Comparison of ENCODE assay signal across 25 mouse cellular contexts in the genomic region with DNA sequence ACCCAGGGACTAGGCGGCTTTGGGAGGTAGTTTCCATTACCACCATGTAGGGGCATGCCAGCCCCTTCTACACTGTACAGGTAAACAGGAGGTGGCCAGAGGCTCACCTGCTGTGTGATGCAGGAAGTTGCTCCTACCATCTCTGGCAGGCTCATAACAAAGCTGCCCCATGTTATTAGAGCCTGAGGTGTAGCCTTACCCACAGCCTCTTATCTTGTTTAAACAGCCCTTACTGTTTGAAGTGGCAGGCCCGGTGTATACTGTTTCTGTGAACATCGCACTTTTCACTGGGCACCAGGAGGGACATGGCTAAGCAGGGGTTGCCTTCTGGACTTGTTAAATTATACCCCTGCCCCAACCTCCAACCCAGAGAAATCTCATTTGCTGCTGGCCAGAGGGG. TPM values are rescaled to one million over a fixed set of nuclear protein-coding genes. Genes with fewer than 3 reads are reported as not detected.
A peak's percentile ranks its signal among the peaks of the same experiment; 100 is the strongest.
DNase-seq lines count a peak whose midpoint lies in the region; ATAC-seq and TF ChIP-seq lines count a peak whose summit lies in the region.
"Had no signal": no experiment of that assay in that cellular context is flagged by ENCODE, and none has a peak within 500 bp of the region (broad histone marks: within the 10 kb centered on the region; RNA-seq: fewer than 3 reads in every experiment).

No protein-coding gene starts in this region.

- ATAC-seq in megakaryocyte, adult 5-6 weeks (ENCODE audit: poor library complexity, severe bottlenecking): no peak
- ATAC-seq in liver, embryonic 16.5 days (ENCODE audit: low read depth): 0 out of 2 replicates have a peak, but pooled peaks have one; percentile 21
- ATAC-seq in stomach, postnatal 0 days (ENCODE audit: low FRiP score, low TSS enrichment): peak; percentile 68
- ATAC-seq: activated CD4-positive, CD25-positive, alpha-beta regulatory T cell, adult 4 months; hindbrain, embryonic 16.5 days; midbrain, embryonic 16.5 days; Patski had no signal

- H3K27me3 ChIP-seq in megakaryocyte, embryonic 14.5 days (replicated peaks): no peaks in the 10 kb centered on the region
- H3K27me3 ChIP-seq in liver, embryonic 16.5 days (ENCODE audit: control insufficient read depth, insufficient read depth, low read depth, low read length): no peaks in the 10 kb centered on the region
- H3K27me3 ChIP-seq in stomach, postnatal 0 days (ENCODE audit: control insufficient read depth, insufficient read depth, low read length): no peaks in the 10 kb centered on the region
- H3K27me3 ChIP-seq: embryonic facial prominence, embryonic 13.5 days; Patski had no signal

- TF ChIP-seq CTCF in stomach, postnatal 0 days (IDR thresholded peaks at IDR 0.05; ENCODE audit: low read depth): no peak
- no peak for TF ChIP-seq CTCF in layer of hippocampus, adult 2 months (conservative IDR thresholded peaks at IDR 0.05)

- peaks cover 96% of the 10 kb centered on the region for H3K4me1 ChIP-seq in megakaryocyte, embryonic 14.5 days
- H3K4me1 ChIP-seq in liver, embryonic 16.5 days (ENCODE audit: control insufficient read depth, low read depth, low read length): no peaks in the 10 kb centered on the region; the same call in 1 of the 2 replicates
- no peaks in the 10 kb centered on the region for H3K4me1 ChIP-seq in stomach, postnatal 0 days (replicated peaks; ENCODE audit: control insufficient read depth, insufficient read depth)

- 31% methylated on average over 3 of the region's 3 CpGs for WGBS in liver, embryonic 16.5 days (ENCODE audit: insufficient replicate concordance)
- WGBS in stomach, postnatal 0 days: 44% methylated on average over 3 of the region's 3 CpGs

- no peak overlapping the region for H3K4me2 ChIP-seq in liver, embryonic 16.5 days (ENCODE audit: low read depth, low read length)
- H3K4me2 ChIP-seq in stomach, postnatal 0 days (replicated peaks; ENCODE audit: low read depth): no peak overlapping the region
- H3K4me2 ChIP-seq: embryonic facial prominence, embryonic 13.5 days; heart, embryonic 12.5 days had no signal

- H3K4me3 ChIP-seq in megakaryocyte, embryonic 14.5 days (replicated peaks): peak overlapping the region; percentile 16
- no peak overlapping the region for H3K4me3 ChIP-seq in liver, embryonic 16.5 days (ENCODE audit: low read depth, low read length)
- no peak overlapping the region for H3K4me3 ChIP-seq in stomach, postnatal 0 days (ENCODE audit: low read depth, low read length)
- H3K4me3 ChIP-seq in layer of hippocampus, adult 2 months: no peak overlapping the region
- H3K4me3 ChIP-seq: embryonic facial prominence, embryonic 13.5 days; heart, embryonic 12.5 days had no signal

- DNase-seq in lung, postnatal 14 days: peak; percentile 17
- peak; percentile 33 for DNase-seq in stomach, postnatal 0 days (ENCODE audit: low spot score)
- no peak for DNase-seq in layer of hippocampus, adult 2 months (ENCODE audit: low spot score in 2 of 2)
- DNase-seq in frontal cortex, adult 2 months (ENCODE audit: extremely low spot score in 1 of 2, low spot score in 1 of 2): no peak
- no peak for DNase-seq in adrenal gland, adult 8-10 months
- DNase-seq: adrenal gland, postnatal 36 days; cerebellum, adult 8-10 months; heart, postnatal 36 days; kidney, adult 9 months; kidney, postnatal 36 days; layer of hippocampus, postnatal 36 days; retina, postnatal 1 day; thymus, postnatal 14 days had no signal

- no peak for TF ChIP-seq EP300 in stomach, postnatal 0 days (optimal IDR thresholded peaks at IDR 0.05)

- no peaks in the 10 kb centered on the region for H3K9me3 ChIP-seq in megakaryocyte, embryonic 14.5 days
- H3K9me3 ChIP-seq in liver, embryonic 16.5 days (replicated peaks; ENCODE audit: control insufficient read depth, low read length): no peaks in the 10 kb centered on the region
- no peaks in the 10 kb centered on the region for H3K9me3 ChIP-seq in stomach, postnatal 0 days (ENCODE audit: control insufficient read depth, low read length)
- H3K9me3 ChIP-seq: embryonic facial prominence, embryonic 13.5 days; heart, embryonic 12.5 days had no signal

- no peak overlapping the region for H3K27ac ChIP-seq in liver, embryonic 16.5 days (ENCODE audit: low read length)
- no peak overlapping the region for H3K27ac ChIP-seq in stomach, postnatal 0 days (replicated peaks)
- H3K27ac ChIP-seq in layer of hippocampus, adult 2 months: no peak overlapping the region
- H3K27ac ChIP-seq: embryonic facial prominence, embryonic 13.5 days had no signal

- no peak overlapping the region for H3K9ac ChIP-seq in liver, embryonic 16.5 days (ENCODE audit: low read depth, low read length)
- no peak overlapping the region for H3K9ac ChIP-seq in stomach, postnatal 0 days (ENCODE audit: low read length)
- H3K9ac ChIP-seq: embryonic facial prominence, embryonic 13.5 days; heart, embryonic 12.5 days had no signal

- H3K36me3 ChIP-seq in megakaryocyte, embryonic 14.5 days (replicated peaks; ENCODE audit: low read length): peaks cover 96% of the 10 kb centered on the region
- no peaks in the 10 kb centered on the region for H3K36me3 ChIP-seq in liver, embryonic 16.5 days (ENCODE audit: control insufficient read depth, insufficient read depth)
- H3K36me3 ChIP-seq in stomach, postnatal 0 days (ENCODE audit: control insufficient read depth, insufficient read depth, low read length): no peaks in the 10 kb centered on the region
- H3K36me3 ChIP-seq: embryonic facial prominence, embryonic 13.5 days; heart, embryonic 12.5 days had no signal

RNA-seq across cellular contexts. Expression of a gene that starts 28.3 kb away (rescaled TPM):
- not detected in 2 replicates for polyA plus RNA-seq in megakaryocyte, embryonic 14.5 days (2012; ENCODE audit: insufficient read depth, low replicate concordance)
- total RNA-seq in megakaryocyte, adult 5-6 weeks (2015): not detected in 2 replicates
- not detected in 2 replicates for total RNA-seq in megakaryocyte, adult 5-6 weeks (2017)
- not detected in 2 replicates for polyA plus RNA-seq in liver, embryonic 16.5 days (2015; fragmentation: Nextera tagmentation; extraction: Ambion mirVana)
- polyA plus RNA-seq in stomach, postnatal 0 days (2015; fragmentation: Nextera tagmentation; extraction: Ambion mirVana): not detected in 2 replicates
- total RNA-seq in layer of hippocampus, adult 2 months (2021): under 1 TPM; 0.34 to 1.00 TPM
- polyA plus RNA-seq in frontal cortex, adult 2 months (2012; rRNA removed): 0.32 and 0.42 TPM in 2 replicates
- total RNA-seq in adrenal gland, adult 8-10 months (2022): 1 to 10 TPM in 2 of 4 experiments, under 1 TPM in 1, not detected in 1; 0.91 to 3.3 (median 1.5) TPM
- total RNA-seq: gastrocnemius, postnatal 4 days; heart, postnatal 36 days had no signal
- polyA plus RNA-seq: activated CD4-positive, CD25-positive, alpha-beta regulatory T cell, adult 4 months; C2C12; embryonic facial prominence, embryonic 13.5 days; forebrain, embryonic 11.5 days; heart, embryonic 12.5 days; Patski had no signal

RNA-seq across cellular contexts. Expression of a gene that starts 32.8 kb away (rescaled TPM):
- polyA plus RNA-seq in megakaryocyte, embryonic 14.5 days (2012; ENCODE audit: insufficient read depth, low replicate concordance): 0.85 and 5.4 TPM in 2 replicates
- total RNA-seq in megakaryocyte, adult 5-6 weeks (2015): 7.6 and 7.7 TPM in 2 replicates
- total RNA-seq in megakaryocyte, adult 5-6 weeks (2017): 2.0 and 2.9 TPM in 2 replicates
- polyA plus RNA-seq in liver, embryonic 16.5 days (2015; fragmentation: Nextera tagmentation; extraction: Ambion mirVana): 1.5 TPM in 2 replicates
- polyA plus RNA-seq in stomach, postnatal 0 days (2015; fragmentation: Nextera tagmentation; extraction: Ambion mirVana): 1.9 and 2.0 TPM in 2 replicates
- 10 to 100 TPM; 33.6 to 34.6 TPM for total RNA-seq in layer of hippocampus, adult 2 months (2021)
- 41.6 TPM in 2 replicates for polyA plus RNA-seq in frontal cortex, adult 2 months (2012; rRNA removed)
- 10 to 100 TPM; 14.1 to 46.3 (median 30.9) TPM for total RNA-seq in adrenal gland, adult 8-10 months (2022)

RNA-seq across cellular contexts. Expression of a gene that starts 37.1 kb away (rescaled TPM):
- 224 and 350 TPM in 2 replicates for polyA plus RNA-seq in megakaryocyte, embryonic 14.5 days (2012; ENCODE audit: insufficient read depth, low replicate concordance)
- 0.11 TPM in 1 of 2 replicates, not detected in the other for total RNA-seq in megakaryocyte, adult 5-6 weeks (2015)
- 0.18 TPM in 1 of 2 replicates, not detected in the other for total RNA-seq in megakaryocyte, adult 5-6 weeks (2017)
- polyA plus RNA-seq in liver, embryonic 16.5 days (2015; fragmentation: Nextera tagmentation; extraction: Ambion mirVana): 2.8 TPM in 2 replicates
- 3.4 and 3.9 TPM in 2 replicates for polyA plus RNA-seq in stomach, postnatal 0 days (2015; fragmentation: Nextera tagmentation; extraction: Ambion mirVana)
- 100 to 1,000 TPM in 1 of 2 experiments, 10 to 100 TPM in 1; 96.7 to 106 TPM for total RNA-seq in layer of hippocampus, adult 2 months (2021)
- polyA plus RNA-seq in frontal cortex, adult 2 months (2012; rRNA removed): 76.3 and 76.4 TPM in 2 replicates
- 10 to 100 TPM in 2 of 4 experiments, 1 to 10 TPM in 2; 3.6 to 14.9 (median 8.5) TPM for total RNA-seq in adrenal gland, adult 8-10 months (2022)
- polyA plus RNA-seq: activated CD4-positive, CD25-positive, alpha-beta regulatory T cell, adult 4 months had no signal

RNA-seq across cellular contexts. Expression of a gene that starts 56.3 kb away (rescaled TPM):
- 20.8 and 30.9 TPM in 2 replicates for polyA plus RNA-seq in megakaryocyte, embryonic 14.5 days (2012; ENCODE audit: insufficient read depth, low replicate concordance)
- 14.1 and 14.5 TPM in 2 replicates for total RNA-seq in megakaryocyte, adult 5-6 weeks (2015)
- total RNA-seq in megakaryocyte, adult 5-6 weeks (2017): 9.1 and 14.5 TPM in 2 replicates
- 1.8 and 2.0 TPM in 2 replicates for polyA plus RNA-seq in liver, embryonic 16.5 days (2015; fragmentation: Nextera tagmentation; extraction: Ambion mirVana)
- 4.5 and 4.7 TPM in 2 replicates for polyA plus RNA-seq in stomach, postnatal 0 days (2015; fragmentation: Nextera tagmentation; extraction: Ambion mirVana)
- 100 to 1,000 TPM; 116 to 124 TPM for total RNA-seq in layer of hippocampus, adult 2 months (2021)
- polyA plus RNA-seq in frontal cortex, adult 2 months (2012; rRNA removed): 68.9 and 69.4 TPM in 2 replicates
- 10 to 100 TPM; 33.7 to 76.4 (median 56.5) TPM for total RNA-seq in adrenal gland, adult 8-10 months (2022)

Comparison
In these comparisons a context has a peak if more than half of its experiments do, and no peak if none do; other contexts are left out.
1. DNase-seq: peak in lung, postnatal 14 days (single experiment) and stomach, postnatal 0 days (single experiment); none in layer of hippocampus, adult 2 months (0 of 2), frontal cortex, adult 2 months (0 of 2) and adrenal gland, adult 8-10 months (single experiment).
2. RNA of a gene that starts 37.1 kb away (polyA plus RNA-seq): 224 to 350 TPM in megakaryocyte, embryonic 14.5 days and 76.3 to 76.4 TPM in frontal cortex, adult 2 months; 3.4 to 3.9 TPM in stomach, postnatal 0 days and 2.8 TPM in liver, embryonic 16.5 days; every median in the first group is over 10 times any median in the second.